Mouse (Mus musculus) MEL (cell line): Measurements from ENCODE around the gene Atg7.

Experiments used
- MXI1 ChIP-seq: IDR thresholded peaks from 2 replicates; pipeline ENCODE4 v1.6.1; 2011; ENCODE audit warnings: mild to moderate bottlenecking, low read depth, low read length, improper control_type of control experiment
- SMC3 ChIP-seq: IDR thresholded peaks from 2 replicates; pipeline ENCODE4 v1.6.1; 2011; ENCODE audit warnings: low read depth, low read length, improper control_type of control experiment

GRCm38 (mm10) chr6:114714654-114715053 is 71.8 kb downstream of the Atg7 start:
- TF ChIP-seq MXI1: no peak
- TF ChIP-seq SMC3: no peak
